Mouse (Mus musculus) layer of hippocampus, adult 8-10 months (tissue): ENCODE measurements around the gene Faf2. TPM values are rescaled to one million over a fixed set of nuclear protein-coding genes. Genes with fewer than 3 reads are reported as not detected.

Source experiments
- DNase-seq, 2 experiments: peaks; one replicate each; pipeline ENCODE4 v3.0.0; 2022; ENCODE audit warnings: low spot score in 2 of 2
- total RNA-seq, 4 experiments: library from RNA; stranded (reverse); gene quantifications; 2 replicates each; pipeline ENCODE4 v1.2.4; 2022

Gene Faf2
- total RNA-seq, result 10 to 100 TPM; 48.9 to 67.1 (median 53.6) TPM

- peak; percentile 96 to 100 for DNase-seq
These were observed at the start of gene Faf2 for GRCm38 (mm10) chr13:54621155-54621932. TSS of gene Faf2 (plus strand) at chr13:54621784.

GRCm38 (mm10) chr13:54572621-54573020 lies 49.0 kb upstream of the Faf2 start:
- no peak for DNase-seq

- DNase-seq, result peak in 1 of 2 experiments; percentile 60
These were observed 46.6 kb upstream of the Faf2 start, which contains the start of gene Arl10 for GRCm38 (mm10) chr13:54574854-54575481. TSS of gene Arl10 (plus strand) at chr13:54575015.

DNA sequence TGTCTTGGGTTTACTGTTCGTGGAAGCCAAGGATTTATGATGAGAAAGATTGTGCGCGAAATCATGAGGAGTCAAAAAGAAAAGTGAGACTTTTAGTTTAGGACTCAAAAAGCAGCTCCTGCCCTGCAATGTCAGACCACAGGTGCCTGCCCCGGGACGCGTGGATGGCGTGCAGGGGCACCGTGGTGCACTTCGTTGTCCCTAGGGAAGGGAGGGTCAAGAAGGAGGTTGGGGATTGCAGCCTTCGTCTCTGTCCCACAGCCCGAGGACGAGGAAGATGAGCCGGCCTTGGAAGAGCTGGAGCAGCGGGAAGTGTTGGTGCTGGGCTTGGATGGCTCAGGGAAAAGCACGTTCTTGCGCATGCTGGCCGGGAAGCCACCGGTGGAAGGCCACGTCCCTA lies 46.1 kb upstream of the Faf2 start:
- no peak for DNase-seq

- DNase-seq, result no peak
These were observed 43.7 kb upstream of the Faf2 start for GRCm38 (mm10) chr13:54577652-54578507.

DNA sequence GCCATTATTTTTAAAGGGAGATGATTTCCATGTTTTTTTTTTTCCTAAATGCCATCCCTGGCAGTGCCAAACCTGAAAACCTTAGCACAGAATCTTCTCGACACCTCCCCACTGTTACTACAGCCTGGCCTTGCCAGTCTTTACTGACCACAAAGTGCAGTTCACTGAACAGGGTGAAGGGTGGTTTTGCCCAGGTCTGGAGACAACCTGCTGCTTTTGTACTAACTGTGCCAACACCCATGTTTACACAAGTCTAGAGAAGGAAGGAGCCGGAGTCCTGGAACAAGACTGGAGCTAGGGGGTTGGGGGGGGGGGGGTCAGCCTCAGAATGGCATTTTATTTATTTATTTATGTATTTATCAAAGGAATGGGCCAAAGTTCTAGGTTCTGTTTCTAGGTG lies 40.2 kb upstream of the Faf2 start:
- no peak for DNase-seq

DNA sequence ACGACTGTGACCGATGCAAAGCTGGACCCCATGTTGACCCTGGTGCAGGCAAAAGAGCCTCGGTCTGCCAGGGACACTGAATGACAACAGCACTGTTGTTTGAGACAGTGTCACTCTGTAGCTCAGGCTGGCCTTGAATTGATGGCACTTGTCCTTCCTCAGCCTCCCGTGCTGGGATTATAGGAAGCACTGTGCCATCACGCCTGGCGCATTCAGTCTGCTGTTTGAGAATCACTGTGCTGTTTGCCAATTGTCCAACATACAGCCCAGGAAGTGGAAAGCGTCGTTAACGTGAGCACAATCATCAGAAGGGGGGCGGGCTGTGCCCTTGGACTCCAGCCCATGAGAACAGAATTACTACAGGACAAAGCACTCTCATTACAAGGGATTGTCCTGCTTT lies 39.5 kb upstream of the Faf2 start:
- no peak for DNase-seq

- no peak for DNase-seq
These were observed 38.7 kb upstream of the Faf2 start for GRCm38 (mm10) chr13:54582860-54583259.

GRCm38 (mm10) chr13:54585831-54586230 lies 35.8 kb upstream of the Faf2 start:
- no peak for DNase-seq

GRCm38 (mm10) chr13:54589414-54589995 lies 32.1 kb upstream of the Faf2 start:
- no peak for DNase-seq

GRCm38 (mm10) chr13:54589996-54590951 lies 31.3 kb upstream of the Faf2 start, which contains the start of the genes Nop16 and Higd2a:
TSS of gene Nop16 (minus strand) at chr13:54590090.
TSS of gene Higd2a (plus strand) at chr13:54590207.
- DNase-seq, result peak; percentile 97

DNA sequence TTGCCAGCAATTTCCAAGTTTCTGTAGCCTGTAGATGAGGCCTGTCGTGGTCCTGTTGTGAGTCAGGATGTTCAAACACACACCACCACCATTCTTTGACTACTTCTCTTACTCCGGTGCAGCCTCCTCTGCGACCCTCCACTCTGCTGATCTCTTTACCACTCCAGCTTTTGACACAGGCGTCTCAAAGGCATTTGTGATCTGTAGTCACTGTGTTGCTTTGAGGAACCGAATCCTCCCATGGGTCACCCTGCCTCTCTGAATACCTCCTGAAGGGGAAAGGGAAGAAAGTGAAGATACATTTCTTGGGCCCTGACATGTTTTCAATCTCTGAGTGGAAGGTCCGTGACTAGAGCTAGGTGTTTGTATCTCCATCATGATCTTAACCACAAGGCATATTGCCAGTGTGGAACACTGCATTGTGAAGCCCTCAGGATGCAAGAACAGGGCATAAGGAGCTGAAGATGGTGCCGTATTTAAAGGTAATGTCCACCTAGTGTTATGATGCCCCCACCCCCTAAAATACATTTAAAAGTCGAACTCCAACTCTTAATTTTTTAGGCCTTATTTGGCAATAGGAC lies 29.7 kb upstream of the Faf2 start:
- no peak for DNase-seq

DNA sequence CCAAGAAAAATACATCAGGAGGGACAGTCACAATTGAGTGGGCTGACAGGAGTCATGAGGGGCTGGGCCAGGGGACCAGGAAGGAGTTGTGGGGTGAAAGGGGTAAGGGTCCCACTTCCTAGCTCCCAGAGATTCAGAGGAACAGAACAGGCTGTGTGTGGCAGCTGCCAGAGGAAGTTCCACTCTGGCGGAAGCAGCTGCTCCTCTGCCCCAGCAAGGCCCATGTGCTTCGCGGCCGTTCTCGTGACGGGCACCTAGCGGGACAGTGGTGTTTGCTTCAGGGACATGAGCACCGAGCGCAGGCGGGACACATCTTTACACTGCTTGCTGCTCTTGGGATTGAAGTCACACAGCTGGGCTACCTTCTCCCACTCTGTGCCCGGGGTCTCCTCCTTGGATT lies 28.0 kb upstream of the Faf2 start:
- no peak for DNase-seq

- DNase-seq, result no peak
These were observed 25.4 kb upstream of the Faf2 start for GRCm38 (mm10) chr13:54596107-54596690.

- DNase-seq, result no peak
These were observed 24.7 kb upstream of the Faf2 start for GRCm38 (mm10) chr13:54596870-54597269.

DNA sequence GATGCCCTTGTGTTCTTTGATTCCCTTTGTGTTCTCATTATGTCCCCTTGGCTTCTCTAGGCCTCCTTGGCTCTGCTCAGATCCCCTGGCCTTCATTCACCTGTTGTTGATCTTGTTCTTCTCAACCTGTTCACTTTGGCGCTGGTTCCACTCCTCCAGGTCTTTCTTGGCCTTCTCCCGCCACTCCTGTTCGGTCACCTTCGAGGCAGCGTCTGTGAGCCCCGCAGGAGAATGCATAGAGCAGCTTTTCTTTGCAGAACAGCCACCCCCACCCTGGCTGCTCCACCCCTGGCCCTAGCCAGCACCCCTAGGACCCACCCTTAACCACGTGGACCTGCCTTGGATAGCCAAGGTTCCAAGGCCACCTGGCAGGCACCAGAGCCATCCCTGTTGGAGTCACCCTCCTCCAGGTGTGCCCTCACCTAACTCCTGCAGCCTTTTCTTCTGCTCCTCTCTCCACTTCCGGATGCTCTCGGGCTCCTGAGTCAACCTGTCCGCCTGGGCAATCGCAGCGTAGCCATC lies 22.9 kb upstream of the Faf2 start:
- DNase-seq, result no peak

DNA sequence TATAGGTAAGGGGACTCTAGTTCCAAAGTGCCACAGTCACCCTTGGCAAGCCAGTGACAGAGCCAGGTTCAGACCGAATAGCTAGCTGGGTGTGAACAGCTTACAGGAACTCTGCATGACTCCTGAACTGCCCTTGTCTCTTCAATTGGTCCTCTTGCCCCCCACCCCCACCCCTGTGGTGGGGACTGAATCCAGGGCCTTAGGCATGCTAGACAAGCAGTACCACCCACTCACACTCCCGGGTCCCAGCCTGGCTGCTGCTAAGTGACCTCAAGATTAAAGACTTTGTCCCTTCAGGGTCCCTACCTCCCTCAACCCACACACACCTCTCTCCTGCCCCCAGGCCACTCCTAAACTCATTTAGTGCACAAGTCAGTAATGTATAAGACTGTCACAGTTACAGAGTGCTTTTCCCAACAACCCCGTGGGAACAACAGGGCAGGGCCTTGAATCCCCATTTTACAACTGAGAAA lies 18.9 kb upstream of the Faf2 start:
- DNase-seq, result no peak

DNA sequence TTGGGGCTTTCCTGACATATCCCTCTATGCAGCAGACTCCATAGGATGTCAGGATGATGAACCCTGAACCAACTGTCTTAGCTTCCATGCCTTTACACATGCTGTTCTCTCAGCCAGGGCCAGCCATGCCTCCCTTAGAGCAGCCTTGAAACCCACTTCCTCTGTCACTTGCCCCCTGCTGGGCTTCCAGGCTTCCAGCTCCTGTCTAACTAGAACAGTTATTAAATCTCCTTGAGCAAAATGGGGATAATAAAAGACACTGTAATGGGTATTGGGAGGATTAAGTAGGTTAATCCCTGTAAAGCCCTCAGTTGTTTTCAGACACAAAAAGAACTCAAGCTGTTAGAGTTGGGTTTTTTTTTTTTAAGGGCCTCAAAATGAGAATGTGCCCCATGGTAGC lies 18.1 kb upstream of the Faf2 start:
- no peak for DNase-seq

DNA sequence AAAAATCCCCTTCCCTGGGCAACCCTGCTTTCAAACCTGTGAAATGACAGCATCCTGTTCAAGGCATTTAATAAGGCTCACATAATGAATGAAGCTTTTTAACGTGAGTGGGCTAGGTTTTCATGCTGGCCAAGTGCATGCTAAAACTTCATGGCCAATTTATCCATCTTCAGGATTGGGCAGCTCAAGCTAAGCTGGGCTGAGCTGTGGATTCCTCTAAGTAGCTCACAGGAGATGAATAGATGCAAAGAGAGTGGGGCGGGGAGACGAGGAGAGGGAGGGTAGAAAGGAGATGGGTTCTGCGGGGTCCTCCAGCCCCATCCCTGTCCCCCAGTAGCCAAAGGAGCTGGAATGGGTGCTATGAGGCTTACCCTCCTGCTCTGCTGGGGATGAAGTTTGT lies 17.4 kb upstream of the Faf2 start:
- no peak for DNase-seq
